Mouse (Mus musculus): ENCODE measurements around the gene Tmed8.

DNA sequence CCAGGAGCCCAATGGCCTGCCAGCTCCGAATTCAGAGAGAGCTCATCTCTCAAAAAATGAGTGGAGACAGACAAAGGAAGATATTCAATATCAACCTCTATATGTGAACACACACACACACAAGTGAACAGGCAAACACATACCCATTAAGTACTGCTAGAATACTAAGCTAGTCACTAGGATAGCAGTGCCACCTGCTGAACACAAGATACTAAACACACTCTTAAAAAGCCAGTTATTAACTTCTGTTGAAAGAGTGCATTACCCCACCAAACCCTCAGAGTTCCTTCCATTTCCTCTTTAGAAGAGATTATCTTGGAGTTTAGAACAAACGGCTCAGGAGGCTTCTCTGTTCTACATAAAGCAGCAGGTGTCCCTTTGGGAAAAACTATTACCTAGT is 58.1 kb downstream of the Tmed8 start:
- no peak for TF ChIP-seq POLR2A (IDR thresholded peaks at IDR 0.05; ENCODE audit: borderline replicate concordance, insufficient read depth, low read length)
- no peak for TF ChIP-seq CTCF (IDR thresholded peaks at IDR 0.05; ENCODE audit: borderline replicate concordance, insufficient read depth, low read depth, low read length)

Data from cerebellum, adult 2 months (tissue).